8 mouse cellular contexts compared by ENCODE assay signal in genomic region chr4:28814476-28814815, GRCm38 (mm10). TPM values are rescaled to one million over a fixed set of nuclear protein-coding genes. Genes with fewer than 3 reads are reported as not detected.
A peak's percentile ranks its signal among the peaks of the same experiment; 100 is the strongest.
DNase-seq lines count a peak whose midpoint lies in the region; ATAC-seq and TF ChIP-seq lines count a peak whose summit lies in the region.

No protein-coding gene starts in this region.

- no peaks in the 10 kb centered on the region for H3K9me3 ChIP-seq in kidney, postnatal 0 days (replicated peaks; ENCODE audit: low read length)
- H3K9me3 ChIP-seq in embryonic facial prominence, embryonic 13.5 days, result no peaks in the 10 kb centered on the region
- no peaks in the 10 kb centered on the region for H3K9me3 ChIP-seq in hindbrain, embryonic 16.5 days (ENCODE audit: control insufficient read depth, low read length)
- H3K9me3 ChIP-seq in midbrain, embryonic 15.5 days, result no peaks in the 10 kb centered on the region

- peak overlapping the region; percentile 79 for H3K4me2 ChIP-seq in kidney, postnatal 0 days (ENCODE audit: low read length)
- peak overlapping the region; percentile 80 for H3K4me2 ChIP-seq in embryonic facial prominence, embryonic 13.5 days
- peak overlapping the region; percentile 72 for H3K4me2 ChIP-seq in hindbrain, embryonic 16.5 days (ENCODE audit: low read length)
- peak overlapping the region; percentile 79 for H3K4me2 ChIP-seq in midbrain, embryonic 15.5 days

- H3K27ac ChIP-seq in kidney, postnatal 0 days, result 0 out of 2 replicates have a peak overlapping the region, but pooled peaks have one; percentile 58
- H3K27ac ChIP-seq in embryonic facial prominence, embryonic 13.5 days, result peak overlapping the region; percentile 94
- peak overlapping the region; percentile 94 for H3K27ac ChIP-seq in hindbrain, embryonic 16.5 days (ENCODE audit: low read depth, low read length)
- peak overlapping the region; percentile 96 for H3K27ac ChIP-seq in midbrain, embryonic 15.5 days

- H3K36me3 ChIP-seq in kidney, postnatal 0 days (ENCODE audit: insufficient read depth, low read length), result no peaks in the 10 kb centered on the region
- no peaks in the 10 kb centered on the region for H3K36me3 ChIP-seq in embryonic facial prominence, embryonic 13.5 days
- no peaks in the 10 kb centered on the region for H3K36me3 ChIP-seq in hindbrain, embryonic 16.5 days (ENCODE audit: control insufficient read depth, insufficient read depth, low read length)
- H3K36me3 ChIP-seq in midbrain, embryonic 15.5 days (replicated peaks), result no peaks in the 10 kb centered on the region

- no peak for ATAC-seq in kidney, postnatal 0 days (replicated peaks; ENCODE audit: low FRiP score, low read depth)
- ATAC-seq in embryonic facial prominence, embryonic 13.5 days (ENCODE audit: insufficient number of reproducible peaks, insufficient read depth, low FRiP score, low TSS enrichment, low read depth), result no peak
- no peak for ATAC-seq in hindbrain, embryonic 16.5 days
- ATAC-seq in midbrain, embryonic 15.5 days (replicated peaks), result peak; percentile 0; the same call in 1 of the 2 replicates

- peak overlapping the region; percentile 83 for H3K4me3 ChIP-seq in kidney, postnatal 0 days (replicated peaks; ENCODE audit: low read depth, low read length)
- H3K4me3 ChIP-seq in embryonic facial prominence, embryonic 13.5 days, result peak overlapping the region; percentile 85
- H3K4me3 ChIP-seq in hindbrain, embryonic 16.5 days (ENCODE audit: low read length), result peak overlapping the region; percentile 79
- peak overlapping the region; percentile 83 for H3K4me3 ChIP-seq in midbrain, embryonic 15.5 days

- 2% methylated on average over 8 of the region's 8 CpGs for WGBS in kidney, postnatal 0 days
- WGBS in embryonic facial prominence, embryonic 13.5 days, result under 1% methylated on average over 8 of the region's 8 CpGs
- WGBS in hindbrain, embryonic 16.5 days, result 2% methylated on average over 8 of the region's 8 CpGs
- 0% methylated on average over 8 of the region's 8 CpGs for WGBS in midbrain, embryonic 15.5 days

- no peaks in the 10 kb centered on the region for H3K4me1 ChIP-seq in kidney, postnatal 0 days (replicated peaks; ENCODE audit: insufficient read depth, low read length)
- peaks cover 5% of the 10 kb centered on the region; the same call in 1 of the 2 replicates for H3K4me1 ChIP-seq in embryonic facial prominence, embryonic 13.5 days
- no peaks in the 10 kb centered on the region for H3K4me1 ChIP-seq in hindbrain, embryonic 16.5 days (ENCODE audit: control insufficient read depth, insufficient read depth, low read depth, low read length)
- H3K4me1 ChIP-seq in midbrain, embryonic 15.5 days, result no peaks in the 10 kb centered on the region

- H3K9ac ChIP-seq in kidney, postnatal 0 days (ENCODE audit: low read depth, low read length), result no peak overlapping the region
- peak overlapping the region; percentile 91 for H3K9ac ChIP-seq in embryonic facial prominence, embryonic 13.5 days
- peak overlapping the region; percentile 95 for H3K9ac ChIP-seq in hindbrain, embryonic 16.5 days (ENCODE audit: low read depth, low read length)
- H3K9ac ChIP-seq in midbrain, embryonic 15.5 days, result peak overlapping the region; percentile 79

- TF ChIP-seq CTCF in kidney, postnatal 0 days (IDR thresholded peaks at IDR 0.05; ENCODE audit: low read depth), result no peak

- H3K27me3 ChIP-seq in kidney, postnatal 0 days (ENCODE audit: insufficient read depth, low read length), result no peaks in the 10 kb centered on the region
- no peaks in the 10 kb centered on the region for H3K27me3 ChIP-seq in embryonic facial prominence, embryonic 13.5 days
- H3K27me3 ChIP-seq in hindbrain, embryonic 16.5 days (replicated peaks; ENCODE audit: control insufficient read depth, insufficient read depth, low read length), result no peaks in the 10 kb centered on the region
- peaks cover 6% of the 10 kb centered on the region for H3K27me3 ChIP-seq in midbrain, embryonic 15.5 days (replicated peaks)

- no peak for DNase-seq in kidney, postnatal 0 days (ENCODE audit: low spot score)
- DNase-seq in kidney, postnatal 25 days, result no peak
- no peak for DNase-seq in ovary, postnatal 10 days (ENCODE audit: low spot score)
- no peak for DNase-seq in adipocyte (ENCODE audit: low spot score)
- DNase-seq in frontal cortex, postnatal 14 days (ENCODE audit: low spot score in 2 of 2), result no peak

RNA-seq across cellular contexts. Expression of gene Epha7, which starts 1.5 kb away (rescaled TPM):
- polyA plus RNA-seq in kidney, postnatal 0 days (2015; fragmentation: Nextera tagmentation; extraction: Ambion mirVana), result 10.0 and 12.9 TPM in 2 replicates
- 51.5 and 61.1 TPM in 2 replicates for polyA plus RNA-seq in embryonic facial prominence, embryonic 13.5 days (2015; fragmentation: Nextera tagmentation; extraction: Ambion mirVana)
- polyA plus RNA-seq in hindbrain, embryonic 16.5 days (2015; fragmentation: Nextera tagmentation; extraction: Ambion mirVana), result 66.6 and 66.8 TPM in 2 replicates
- polyA plus RNA-seq in midbrain, embryonic 15.5 days (2015; fragmentation: Nextera tagmentation; extraction: Ambion mirVana), result 63.6 and 79.2 TPM in 2 replicates
